Mouse (Mus musculus): Measurements from ENCODE around the gene 6430571L13Rik. TPM values are rescaled to one million over a fixed set of nuclear protein-coding genes. Genes with fewer than 3 reads are reported as not detected.
A peak's percentile ranks its signal among the peaks of the same experiment; 100 is the strongest.

Gene 6430571L13Rik
- polyA plus RNA-seq, 1 experiment from 2014 or later, result 9.1 TPM

- H3K4me3 ChIP-seq (replicated peaks), result no peak overlapping the region
- H3K9me3 ChIP-seq (replicated peaks), result no peaks in the 10 kb centered on the region
- no peak for ATAC-seq (ENCODE audit: low FRiP score)
- H3K4me1 ChIP-seq, result peaks cover 36% of the 10 kb centered on the region
- H3K4me2 ChIP-seq, result no peak overlapping the region
- H3K27ac ChIP-seq (replicated peaks), result no peak overlapping the region
- peaks cover 6% of the 10 kb centered on the region; the same call in 1 of the 2 replicates for H3K36me3 ChIP-seq
- H3K9ac ChIP-seq (replicated peaks), result 0 out of 2 replicates have a peak overlapping the region, but pooled peaks have one; percentile 5
- WGBS, result 72% methylated on average over 8 of the region's 8 CpGs
- no peaks in the 10 kb centered on the region for H3K27me3 ChIP-seq (replicated peaks)
These were observed 2.9 kb downstream of the 6430571L13Rik start for GRCm38 (mm10) chr9:107343146-107343943.

- H3K4me1 ChIP-seq, result peaks cover 33% of the 10 kb centered on the region
- H3K4me2 ChIP-seq, result no peak overlapping the region
- no peak for ATAC-seq (ENCODE audit: low FRiP score)
- H3K9me3 ChIP-seq (replicated peaks), result no peaks in the 10 kb centered on the region
- H3K36me3 ChIP-seq, result peaks cover 6% of the 10 kb centered on the region; the same call in 1 of the 2 replicates
- no peaks in the 10 kb centered on the region for H3K27me3 ChIP-seq (replicated peaks)
- H3K4me3 ChIP-seq (replicated peaks), result no peak overlapping the region
- 0 out of 2 replicates have a peak overlapping the region, but pooled peaks have one; percentile 5 for H3K9ac ChIP-seq (replicated peaks)
- H3K27ac ChIP-seq (replicated peaks), result no peak overlapping the region
- 73% methylated on average over 6 of the region's 6 CpGs for WGBS
These were observed 3.6 kb downstream of the 6430571L13Rik start for GRCm38 (mm10) chr9:107344027-107344426.

GRCm38 (mm10) chr9:107346081-107346480 is 5.7 kb downstream of the 6430571L13Rik start:
- H3K27ac ChIP-seq (replicated peaks), result no peak overlapping the region
- 77% methylated on average over 8 of the region's 8 CpGs for WGBS
- H3K4me1 ChIP-seq, result peaks cover 24% of the 10 kb centered on the region
- no peak for ATAC-seq (ENCODE audit: low FRiP score)
- H3K9me3 ChIP-seq (replicated peaks), result no peaks in the 10 kb centered on the region
- no peak overlapping the region for H3K4me2 ChIP-seq
- H3K9ac ChIP-seq (replicated peaks), result peak overlapping the region; percentile 20; the same call in 1 of the 2 replicates
- no peak overlapping the region for H3K4me3 ChIP-seq (replicated peaks)
- H3K27me3 ChIP-seq (replicated peaks), result no peaks in the 10 kb centered on the region
- H3K36me3 ChIP-seq, result peaks cover 6% of the 10 kb centered on the region; the same call in 1 of the 2 replicates

GRCm38 (mm10) chr9:107347586-107348183 is 7.3 kb downstream of the 6430571L13Rik start:
- no peak overlapping the region for H3K9ac ChIP-seq (replicated peaks)
- no peak overlapping the region for H3K27ac ChIP-seq (replicated peaks)
- no peak overlapping the region for H3K4me2 ChIP-seq
- no peaks in the 10 kb centered on the region; the same call in 1 of the 2 replicates for H3K27me3 ChIP-seq (replicated peaks)
- no peak for ATAC-seq (ENCODE audit: low FRiP score)
- H3K9me3 ChIP-seq (replicated peaks), result no peaks in the 10 kb centered on the region
- peaks cover 16% of the 10 kb centered on the region; the same call in 1 of the 2 replicates for H3K4me1 ChIP-seq
- 78% methylated on average over 9 of the region's 9 CpGs for WGBS
- no peak overlapping the region for H3K4me3 ChIP-seq (replicated peaks)
- H3K36me3 ChIP-seq, result peaks cover 6% of the 10 kb centered on the region; the same call in 1 of the 2 replicates

GRCm38 (mm10) chr9:107349321-107349720 is 8.9 kb downstream of the 6430571L13Rik start:
- Histone ChIP-seq H3K27me3 (replicated peaks) (no peaks in the 10 kb centered on the region; the same call in 1 of the 2 replicates), H3K9ac (replicated peaks) (no peak overlapping the region), H3K9me3 (replicated peaks) (no peaks in the 10 kb centered on the region), H3K4me1 (0 out of 2 replicates have a peak, but pooled peaks cover 8% of the 10 kb centered on the region), H3K27ac (replicated peaks) (peak overlapping the region; percentile 45), H3K36me3 (peaks cover 6% of the 10 kb centered on the region; the same call in 1 of the 2 replicates), H3K4me2 (no peak overlapping the region), H3K4me3 (replicated peaks) (no peak overlapping the region)
- no peak for ATAC-seq (ENCODE audit: low FRiP score)
- WGBS, result 48% methylated on average over 7 of the region's 7 CpGs

GRCm38 (mm10) chr9:107354826-107355225 is 14.4 kb downstream of the 6430571L13Rik start:
- no peak overlapping the region for H3K27ac ChIP-seq (replicated peaks)
- H3K9ac ChIP-seq (replicated peaks), result no peak overlapping the region
- ATAC-seq (ENCODE audit: low FRiP score), result no peak
- no peak overlapping the region for H3K4me2 ChIP-seq
- 63% methylated on average over 1 of the region's 1 CpGs for WGBS
- no peaks in the 10 kb centered on the region for H3K9me3 ChIP-seq (replicated peaks)
- H3K27me3 ChIP-seq (replicated peaks), result peaks cover 9% of the 10 kb centered on the region
- no peaks in the 10 kb centered on the region for H3K4me1 ChIP-seq
- no peak overlapping the region for H3K4me3 ChIP-seq (replicated peaks)
- H3K36me3 ChIP-seq, result no peaks in the 10 kb centered on the region

GRCm38 (mm10) chr9:107355870-107356765 is 15.7 kb downstream of the 6430571L13Rik start:
- no peak overlapping the region for H3K9ac ChIP-seq (replicated peaks)
- no peak overlapping the region for H3K4me3 ChIP-seq (replicated peaks)
- H3K27ac ChIP-seq (replicated peaks), result no peak overlapping the region
- H3K27me3 ChIP-seq (replicated peaks), result peaks cover 9% of the 10 kb centered on the region
- no peak overlapping the region for H3K4me2 ChIP-seq
- WGBS, result 58% methylated on average over 7 of the region's 7 CpGs
- ATAC-seq (ENCODE audit: low FRiP score), result 0 out of 2 replicates have a peak, but pooled peaks have one; percentile 19
- H3K36me3 ChIP-seq, result no peaks in the 10 kb centered on the region
- H3K9me3 ChIP-seq (replicated peaks), result no peaks in the 10 kb centered on the region
- H3K4me1 ChIP-seq, result 0 out of 2 replicates have a peak, but pooled peaks cover 4% of the 10 kb centered on the region

- Histone ChIP-seq H3K9me3 (replicated peaks) (no peaks in the 10 kb centered on the region), H3K9ac (replicated peaks) (no peak overlapping the region), H3K4me3 (replicated peaks) (no peak overlapping the region), H3K36me3 (no peaks in the 10 kb centered on the region), H3K4me2 (no peak overlapping the region), H3K4me1 (0 out of 2 replicates have a peak, but pooled peaks cover 4% of the 10 kb centered on the region), H3K27me3 (replicated peaks) (peaks cover 9% of the 10 kb centered on the region), H3K27ac (replicated peaks) (no peak overlapping the region)
- peak; percentile 42; the same call in 1 of the 2 replicates for ATAC-seq (ENCODE audit: low FRiP score)
- 16% methylated on average over 5 of the region's 5 CpGs for WGBS
These were observed 17.2 kb downstream of the 6430571L13Rik start for GRCm38 (mm10) chr9:107357651-107358050.

- Histone ChIP-seq H3K36me3 (no peaks in the 10 kb centered on the region), H3K27ac (replicated peaks) (no peak overlapping the region), H3K4me1 (0 out of 2 replicates have a peak, but pooled peaks cover 4% of the 10 kb centered on the region), H3K9ac (replicated peaks) (no peak overlapping the region), H3K27me3 (replicated peaks) (peaks cover 5% of the 10 kb centered on the region; the same call in 1 of the 2 replicates), H3K9me3 (replicated peaks) (no peaks in the 10 kb centered on the region), H3K4me2 (no peak overlapping the region), H3K4me3 (replicated peaks) (no peak overlapping the region)
- 21% methylated on average over 3 of the region's 3 CpGs for WGBS
- ATAC-seq (ENCODE audit: low FRiP score), result no peak
These were observed 20.6 kb downstream of the 6430571L13Rik start for GRCm38 (mm10) chr9:107360989-107361388.

GRCm38 (mm10) chr9:107366644-107367043 is 26.2 kb downstream of the 6430571L13Rik start:
- Histone ChIP-seq H3K36me3 (no peaks in the 10 kb centered on the region), H3K27ac (replicated peaks) (no peak overlapping the region), H3K4me1 (peaks cover 11% of the 10 kb centered on the region), H3K4me3 (replicated peaks) (no peak overlapping the region), H3K9ac (replicated peaks) (no peak overlapping the region), H3K4me2 (no peak overlapping the region), H3K9me3 (replicated peaks) (no peaks in the 10 kb centered on the region), H3K27me3 (replicated peaks) (0 out of 2 replicates have a peak, but pooled peaks cover 5% of the 10 kb centered on the region)
- no peak for ATAC-seq (ENCODE audit: low FRiP score)
- WGBS, result 5% methylated on average over 3 of the region's 3 CpGs

- H3K36me3 ChIP-seq, result no peaks in the 10 kb centered on the region
- no peak for ATAC-seq (ENCODE audit: low FRiP score)
These were observed 27.9 kb downstream of the 6430571L13Rik start for GRCm38 (mm10) chr9:107368302-107368701.

More at GRCm38 (mm10) chr9:107368302-107368701, 27.9 kb downstream of the 6430571L13Rik start:
- H3K9ac ChIP-seq (replicated peaks), result no peak overlapping the region
- H3K4me3 ChIP-seq (replicated peaks), result no peak overlapping the region
- peaks cover 11% of the 10 kb centered on the region for H3K4me1 ChIP-seq
- H3K27ac ChIP-seq (replicated peaks), result no peak overlapping the region
- no peaks in the 10 kb centered on the region for H3K9me3 ChIP-seq (replicated peaks)
- WGBS, result 86% methylated on average over 1 of the region's 1 CpGs
- H3K27me3 ChIP-seq (replicated peaks), result 0 out of 2 replicates have a peak, but pooled peaks cover 5% of the 10 kb centered on the region
- no peak overlapping the region for H3K4me2 ChIP-seq

All from neural tube, embryonic 15.5 days (tissue).